Mouse (Mus musculus) embryo, embryonic 10.5 days (tissue): Measurements from ENCODE around the gene Ykt6.
A peak's percentile ranks its signal among the peaks of the same experiment; 100 is the strongest.
"Not testable (repeated sequence)": the region's sequence is repeated elsewhere in the genome, so short reads cannot be mapped to it uniquely, and the experiment has no call there.

Experiments
- DNase-seq: peaks from one replicate; pipeline ENCODE4 v3.0.0-alpha.2; 2015; ENCODE audit warnings: low spot score

The Ykt6 gene

DNA sequence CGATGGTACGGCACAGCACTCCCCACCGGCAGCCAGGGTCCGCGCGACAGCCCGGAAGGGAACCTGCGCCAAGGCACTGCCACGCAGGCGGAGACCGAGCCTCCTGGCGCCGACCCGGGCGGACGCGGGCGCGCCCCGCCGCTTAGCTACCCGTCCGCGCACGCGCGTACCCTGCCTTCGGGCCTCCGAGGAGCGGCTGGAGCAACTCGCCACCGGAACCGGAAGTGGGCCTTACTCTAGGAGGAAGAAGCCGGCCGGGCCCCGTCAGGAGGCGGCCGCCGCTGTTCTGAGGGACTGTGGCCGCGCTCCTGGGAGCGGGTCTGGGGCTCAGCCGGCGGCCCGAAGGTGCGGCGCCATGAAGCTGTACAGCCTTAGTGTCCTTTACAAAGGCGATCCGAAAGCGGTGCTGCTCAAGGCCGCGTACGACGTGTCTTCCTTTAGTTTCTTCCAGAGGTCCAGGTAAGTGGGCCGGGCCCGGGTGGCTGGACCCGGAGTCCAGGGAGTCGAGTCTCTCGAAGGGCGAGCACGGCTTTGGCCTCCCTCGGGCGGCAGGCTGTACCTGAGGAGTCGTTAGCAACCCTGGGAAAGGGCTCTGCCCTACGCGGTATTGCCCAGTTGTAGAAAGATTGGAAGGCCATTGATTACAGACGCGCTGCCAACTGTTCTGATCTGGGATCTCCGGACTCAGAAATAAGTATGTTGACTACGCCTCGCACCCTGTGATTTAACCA lies at the start of gene Ykt6:
Gene Ykt6 (plus strand): TSS at position 148 of the 731 bp plus-strand sequence.
- DNase-seq, result peak; percentile 99

GRCm38 (mm10) chr11:5905778-5906518 lies 49.5 kb upstream of the Ykt6 start:
- DNase-seq, result no peak

DNA sequence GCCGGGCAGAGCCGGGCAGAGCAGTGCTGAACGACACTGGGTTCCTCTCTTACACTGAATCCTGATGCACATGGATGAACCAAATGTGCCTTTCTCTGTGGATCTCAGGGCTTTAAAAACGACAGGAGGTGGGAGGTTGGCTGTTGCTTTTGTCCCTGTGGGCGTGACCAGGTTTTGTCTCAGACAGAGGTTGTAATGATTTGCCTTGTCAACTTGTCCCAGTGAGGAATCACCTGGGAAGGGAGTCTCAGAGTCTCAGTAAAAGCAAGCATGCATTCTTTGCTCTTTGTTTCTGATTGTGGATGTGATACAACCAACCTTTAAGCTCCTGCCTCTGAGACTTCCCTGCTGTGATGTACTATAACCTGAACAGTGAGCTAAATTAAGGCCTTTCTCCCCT lies 48.4 kb upstream of the Ykt6 start:
- no peak for DNase-seq

DNA sequence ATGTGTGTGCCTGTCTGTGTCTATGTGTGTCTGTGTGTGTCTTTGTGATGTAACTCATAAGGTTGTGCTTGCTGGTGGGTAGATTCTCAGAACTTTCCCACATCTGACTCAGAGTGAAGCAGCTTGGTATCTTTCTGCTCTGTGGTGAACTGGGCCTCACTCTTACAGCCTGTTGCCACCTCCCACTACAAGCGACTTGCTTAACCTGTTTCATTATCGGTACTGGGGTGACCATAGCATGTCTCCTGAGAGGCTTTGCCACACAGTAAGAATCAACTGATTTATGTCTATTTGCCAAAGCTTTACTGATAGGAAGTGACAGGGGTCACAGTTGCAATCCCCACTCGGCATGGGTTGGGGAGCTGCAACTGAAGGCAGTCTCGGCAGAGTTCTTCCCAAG lies 46.9 kb upstream of the Ykt6 start:
- DNase-seq, result no peak

DNA sequence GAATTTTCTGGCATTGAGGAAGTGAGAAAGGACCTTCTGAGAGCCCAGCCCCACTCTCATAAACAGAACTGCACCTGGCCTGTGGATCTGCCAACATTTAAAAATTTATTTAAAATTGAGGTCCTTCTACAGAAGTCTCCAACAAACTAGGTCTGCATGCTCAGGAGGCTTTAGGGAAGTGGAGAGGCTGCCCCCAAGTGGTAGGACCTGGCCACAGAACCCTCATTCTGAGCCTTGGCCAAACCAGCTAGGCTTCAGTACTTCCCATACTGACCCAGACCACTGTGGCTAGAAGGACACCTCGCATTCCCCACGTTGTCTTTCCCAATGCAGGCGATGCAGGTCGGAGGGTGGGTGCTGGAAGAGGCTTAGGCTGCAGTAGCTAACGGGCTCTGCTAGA lies 42.9 kb upstream of the Ykt6 start:
- DNase-seq, result peak; percentile 76

DNA sequence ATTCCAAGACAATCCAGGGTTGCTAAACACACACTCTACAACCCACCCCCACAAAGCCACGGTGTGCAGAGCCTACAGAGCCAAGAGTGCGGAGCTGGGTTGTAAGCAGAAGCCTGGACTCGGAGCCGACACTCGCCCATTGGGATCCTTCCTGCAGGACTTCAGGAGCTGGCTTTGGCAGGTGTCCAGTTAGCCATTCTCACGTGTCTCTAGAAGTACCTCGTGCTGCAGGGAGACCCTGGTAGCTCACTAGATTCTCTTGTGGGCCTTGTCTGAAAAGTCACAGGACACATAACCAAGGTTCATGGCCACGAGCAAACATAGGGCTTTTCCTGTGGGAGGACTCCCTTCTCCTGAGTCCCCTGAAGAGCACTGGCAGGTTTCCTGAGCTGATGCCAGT lies 42.2 kb upstream of the Ykt6 start:
- DNase-seq, result no peak

DNA sequence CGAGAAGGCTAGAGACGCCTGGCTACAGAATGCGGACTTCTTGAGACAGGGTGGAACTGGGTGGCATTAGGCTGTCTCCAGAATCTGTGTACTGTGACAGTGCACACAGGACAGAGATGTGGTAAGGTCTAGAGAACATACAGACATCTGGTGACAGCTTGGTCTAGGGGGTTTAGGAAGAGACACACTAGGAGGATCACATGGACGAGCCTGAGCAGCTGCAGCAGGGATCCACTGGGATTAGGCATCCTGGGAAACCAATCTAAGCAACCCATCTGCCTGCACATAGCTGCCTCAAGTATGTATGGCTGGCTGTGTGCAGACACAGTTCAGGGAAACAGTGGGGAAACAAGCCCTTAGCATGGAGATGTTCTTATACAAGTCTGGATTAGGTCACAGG lies 41.6 kb upstream of the Ykt6 start:
- DNase-seq, result no peak

GRCm38 (mm10) chr11:5914940-5915339 lies 40.6 kb upstream of the Ykt6 start:
- DNase-seq, result no peak

DNA sequence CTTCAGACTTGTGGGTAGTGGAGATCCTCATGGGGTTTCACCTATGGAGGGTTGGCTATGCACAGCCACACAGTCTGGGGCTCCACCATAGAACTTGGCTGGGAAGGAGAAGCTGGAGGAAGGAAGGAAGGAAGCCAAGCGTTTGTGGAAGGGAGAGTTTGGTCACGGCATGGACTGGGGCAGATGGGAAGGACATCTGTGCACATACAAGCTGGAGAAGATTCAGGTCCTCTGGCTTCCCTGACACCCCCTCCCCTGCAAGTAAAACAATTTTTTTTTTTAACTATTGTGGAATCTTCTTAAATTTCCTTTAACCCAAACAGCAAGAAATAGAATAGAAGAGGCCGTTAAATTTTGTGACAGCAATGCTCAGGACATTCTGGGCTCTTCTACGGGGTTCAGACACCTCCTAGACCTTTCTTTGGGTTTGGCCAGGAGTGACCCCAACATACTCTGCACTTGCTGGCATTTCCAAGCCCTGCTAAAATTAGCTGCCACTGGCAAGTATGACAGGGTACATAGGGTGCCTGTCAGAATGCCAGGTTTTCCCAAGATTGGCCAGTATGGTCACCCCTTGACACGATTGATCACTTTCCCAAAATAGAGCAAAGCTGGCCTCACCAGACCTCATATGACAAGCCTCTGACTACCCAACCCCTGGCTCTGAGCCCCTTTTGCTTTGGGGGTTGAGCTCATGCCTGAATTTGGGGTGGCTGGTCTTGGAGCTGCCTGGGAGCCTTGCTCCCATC lies 39.9 kb upstream of the Ykt6 start:
- DNase-seq, result no peak

- DNase-seq, result no peak
Measured at GRCm38 (mm10) chr11:5916178-5916548, 39.3 kb upstream of the Ykt6 start.

DNA sequence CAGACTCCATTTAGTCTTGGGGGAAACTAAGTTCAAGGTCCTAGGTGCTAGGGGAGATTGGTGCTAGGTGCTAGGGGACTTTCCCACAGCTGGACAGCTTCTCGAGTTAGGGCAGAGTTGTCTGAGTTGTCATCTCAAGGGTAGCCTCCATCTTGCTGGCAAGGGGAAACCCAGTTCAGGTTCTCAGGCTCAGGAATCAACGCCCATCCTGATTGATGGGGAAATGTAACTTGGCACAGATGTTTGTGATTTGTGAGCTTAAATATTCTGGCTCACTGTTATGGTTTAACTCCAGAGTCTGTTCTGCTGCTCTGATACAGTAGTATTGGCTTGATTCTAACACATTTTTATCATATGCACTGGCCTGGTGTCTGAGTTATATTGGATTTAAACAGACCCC lies 37.4 kb upstream of the Ykt6 start:
- DNase-seq, result no peak

GRCm38 (mm10) chr11:5919606-5920005 lies 35.9 kb upstream of the Ykt6 start:
- DNase-seq, result no peak

GRCm38 (mm10) chr11:5920323-5920960 lies 35.1 kb upstream of the Ykt6 start:
- no peak for DNase-seq

GRCm38 (mm10) chr11:5924699-5925098 lies 30.8 kb upstream of the Ykt6 start:
- no peak for DNase-seq

GRCm38 (mm10) chr11:5926696-5927220 lies 28.7 kb upstream of the Ykt6 start:
- no peak for DNase-seq

DNA sequence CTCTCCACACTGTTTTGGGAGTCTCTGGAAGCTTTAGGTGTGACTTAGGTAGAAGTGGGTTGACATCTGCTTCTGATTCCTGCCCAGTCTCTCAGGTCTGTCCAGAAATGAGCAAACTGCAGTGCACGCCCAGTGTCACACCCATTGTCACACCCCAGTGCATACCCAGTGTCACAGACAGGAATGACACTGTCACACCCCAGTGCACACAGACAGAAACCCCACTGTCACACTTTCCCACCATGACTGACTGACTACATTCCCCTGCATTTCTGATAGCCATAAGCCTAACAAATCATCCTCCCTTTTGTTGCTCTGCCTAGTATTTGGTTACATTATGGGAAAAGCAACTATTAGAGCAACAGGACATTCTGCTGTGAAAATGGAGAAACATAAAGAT lies 24.9 kb upstream of the Ykt6 start:
- no peak for DNase-seq

- DNase-seq, result peak; percentile 30
Measured at GRCm38 (mm10) chr11:5931947-5932346, 23.5 kb upstream of the Ykt6 start.

- DNase-seq, result not testable (repeated sequence)
Measured at GRCm38 (mm10) chr11:5934531-5934930, 21.0 kb upstream of the Ykt6 start.

DNA sequence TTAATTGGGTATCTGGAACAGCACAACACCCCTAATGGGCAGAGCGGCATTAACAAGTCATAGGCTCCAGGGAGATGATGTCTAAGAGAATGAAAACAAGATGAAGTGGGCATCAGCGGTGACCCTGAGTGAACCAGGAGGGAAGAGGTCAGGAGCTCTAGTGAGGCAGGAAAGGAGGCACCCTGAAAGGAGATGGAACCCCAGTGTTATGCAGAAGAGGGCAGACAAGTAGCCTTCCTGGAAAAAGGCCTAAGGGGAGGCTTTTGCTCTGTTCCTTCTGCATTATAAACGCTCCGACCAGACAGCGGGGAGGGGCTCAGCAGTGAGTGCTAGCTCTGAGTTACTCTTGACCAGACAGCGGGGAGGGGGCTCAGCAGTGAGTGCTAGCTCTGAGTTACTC lies 12.5 kb upstream of the Ykt6 start:
- DNase-seq, result no peak

DNA sequence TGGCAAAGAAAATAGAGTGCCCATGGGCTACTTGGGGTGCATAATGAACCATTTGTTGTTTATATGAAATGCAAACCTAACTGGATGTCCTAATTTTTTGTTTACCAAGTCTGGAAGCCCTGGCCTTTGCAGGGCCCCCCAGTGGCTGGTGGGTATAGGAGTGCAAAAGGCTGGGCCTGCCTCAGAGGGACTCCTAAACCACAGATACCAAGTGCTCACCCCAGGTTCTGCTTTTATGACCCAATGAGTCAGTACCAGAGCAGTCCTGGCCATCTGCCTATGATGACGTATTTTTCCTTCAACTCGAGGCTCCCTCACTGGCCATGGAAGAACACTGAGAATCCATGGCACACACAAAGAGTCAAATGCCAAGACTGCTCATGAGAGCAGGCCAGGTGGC lies 10.4 kb upstream of the Ykt6 start:
- no peak for DNase-seq

DNA sequence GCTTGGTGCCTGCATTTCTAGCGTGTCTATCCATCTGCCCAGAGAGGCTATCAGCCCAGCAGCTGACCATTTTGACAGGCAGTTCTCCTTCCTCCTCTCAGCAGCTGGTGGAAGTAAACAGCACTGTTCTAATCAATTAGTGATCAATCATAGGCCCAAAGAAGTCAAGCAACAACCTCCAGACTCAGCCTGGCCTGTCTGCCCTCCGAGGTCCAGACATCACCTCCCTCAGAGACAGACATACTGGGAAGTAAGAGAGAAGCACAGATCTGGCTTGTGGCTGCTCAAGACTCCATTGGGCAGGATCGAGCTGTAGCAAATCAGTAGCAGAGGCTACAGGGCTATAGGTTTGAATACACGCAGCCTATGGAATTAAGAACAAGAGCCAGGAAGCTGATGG lies 7.7 kb upstream of the Ykt6 start:
- DNase-seq, result no peak

DNA sequence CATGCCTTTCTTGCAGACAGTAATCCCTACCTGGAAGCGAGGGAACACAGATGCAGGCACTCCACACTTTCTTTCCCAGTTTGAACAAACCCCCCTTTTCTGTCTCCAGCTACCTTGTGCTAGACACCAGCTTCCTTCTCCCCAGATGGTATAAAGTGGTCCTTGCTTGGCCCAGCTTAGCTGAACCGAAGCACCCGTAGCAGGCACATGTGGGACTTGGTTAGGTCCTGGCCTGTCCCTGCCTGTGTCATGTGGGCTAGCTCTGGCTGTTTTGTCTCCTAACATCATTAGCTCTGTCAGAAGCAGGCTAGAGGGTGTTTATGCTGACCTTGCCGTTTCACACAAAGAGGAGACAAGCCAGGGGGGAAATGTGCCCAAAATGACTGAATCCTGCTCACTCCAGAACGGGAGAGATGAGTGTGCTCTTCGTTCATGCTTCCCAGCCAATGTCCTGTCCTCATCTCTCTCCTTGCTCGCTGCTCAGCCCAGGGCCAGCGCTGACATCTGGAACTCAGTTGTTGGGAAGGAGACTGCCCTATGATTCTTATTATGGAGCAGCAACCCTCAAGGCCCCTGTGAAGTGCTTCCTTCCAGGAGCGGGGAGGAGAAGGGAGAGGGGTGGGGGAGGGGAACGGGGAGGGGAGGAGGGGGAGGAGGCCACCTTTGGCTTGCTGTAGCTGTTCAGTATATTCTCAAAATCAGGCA lies 6.8 kb upstream of the Ykt6 start:
- no peak for DNase-seq
